Mouse (Mus musculus) embryonic facial prominence, embryonic 10.5 days (tissue): ENCODE results near the gene Cc2d2b. TPM values are rescaled to one million over a fixed set of nuclear protein-coding genes. Genes with fewer than 3 reads are reported as not detected.

Experiments
- DNase-seq: peaks from one replicate; pipeline ENCODE4 v3.0.0-alpha.2; 2017; ENCODE audit warnings: low spot score
- H3K27ac ChIP-seq: fragments of 300-500 bp; sonication (generic); replicated peaks from 2 replicates; pipeline ENCODE4 v1.5.1; 2016; ENCODE audit warnings: mild to moderate bottlenecking
- H3K27me3 ChIP-seq: fragments of 300-500 bp; sonication (generic); replicated peaks from 2 replicates; pipeline ENCODE4 v1.6.1; 2016; ENCODE audit warnings: low read depth, mild to moderate bottlenecking; ENCODE audit not compliant: poor library complexity, severe bottlenecking
- H3K36me3 ChIP-seq: fragments of 300-500 bp; sonication (generic); replicated peaks from 2 replicates; pipeline ENCODE4 v1.6.1; 2016; ENCODE audit warnings: mild to moderate bottlenecking, moderate library complexity
- H3K4me1 ChIP-seq: fragments of 300-500 bp; sonication (generic); 2 replicates; pipeline ENCODE4 v1.6.1; 2016
- H3K4me3 ChIP-seq: fragments of 300-500 bp; sonication (generic); 2 replicates; pipeline ENCODE4 v1.5.1; 2016; ENCODE audit warnings: mild to moderate bottlenecking, moderate library complexity
- H3K9me3 ChIP-seq: fragments of 300-500 bp; sonication (generic); 2 replicates; pipeline ENCODE4 v1.6.1; 2016; ENCODE audit warnings: mild to moderate bottlenecking
- WGBS: fragments of 180-500 bp; shearing (Covaris S2); methylation state at CpG from one replicate; pipeline ENCODE4 v1.1.7; 2016; 5-methylcytosine and 5-hydroxymethylcytosine counted together
- polyA plus RNA-seq: library from polyadenylated mRNA; unstranded; fragments of >200 nt; fragmentation: Nextera tagmentation; extraction: Ambion mirVana; gene quantifications from 2 replicates; pipeline ENCODE4 v1.2.1, GENCODE M21; 2016

Gene Cc2d2b
- polyA plus RNA-seq, 1 experiment from 2014 or later: 0.22 TPM

GRCm38 (mm10) chr19:40728213-40728612 lies 20.3 kb upstream of the Cc2d2b start:
- H3K9me3 ChIP-seq: no peaks in the 10 kb centered on the region
- H3K27ac ChIP-seq: peak overlapping the region; percentile 8; the same call in 1 of the 2 replicates
- peaks cover 20% of the 10 kb centered on the region for H3K4me1 ChIP-seq
- H3K27me3 ChIP-seq: no peaks in the 10 kb centered on the region
- H3K36me3 ChIP-seq: no peaks in the 10 kb centered on the region
- no peak overlapping the region for H3K4me3 ChIP-seq
- WGBS: 83% methylated on average over 4 of the region's 4 CpGs
- no peak for DNase-seq

- 57% methylated on average over 12 of the region's 12 CpGs for WGBS
- Histone ChIP-seq H3K4me3 (no peak overlapping the region), H3K27me3 (no peaks in the 10 kb centered on the region), H3K36me3 (no peaks in the 10 kb centered on the region), H3K4me1 (peaks cover 15% of the 10 kb centered on the region), H3K9me3 (no peaks in the 10 kb centered on the region), H3K27ac (peak overlapping the region; percentile 8; the same call in 1 of the 2 replicates)
- no peak for DNase-seq
These were observed 19.7 kb upstream of the Cc2d2b start for GRCm38 (mm10) chr19:40728732-40729420.

DNA sequence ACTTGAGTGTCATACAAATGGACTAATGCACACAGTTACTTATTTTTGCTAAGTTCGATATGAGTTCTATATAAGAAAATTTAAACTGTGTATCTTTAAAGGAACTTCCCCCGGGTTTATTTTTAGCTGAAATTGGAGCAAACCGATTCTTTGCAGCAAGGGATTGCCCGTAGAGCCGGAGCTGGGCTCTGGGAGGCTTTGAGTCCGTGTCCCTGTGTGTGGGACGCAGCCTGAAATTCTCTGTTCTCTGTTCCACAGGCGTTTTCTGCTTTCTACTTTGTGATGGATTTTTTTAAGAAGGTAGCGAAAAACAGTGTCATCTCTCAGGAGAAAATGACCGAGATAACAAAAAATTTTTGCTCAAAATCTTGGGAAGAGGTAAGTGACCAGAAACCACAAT lies 15.1 kb upstream of the Cc2d2b start:
- WGBS: 80% methylated on average over 10 of the region's 10 CpGs
- Histone ChIP-seq H3K27me3 (no peaks in the 10 kb centered on the region), H3K4me1 (peaks cover 17% of the 10 kb centered on the region), H3K9me3 (no peaks in the 10 kb centered on the region), H3K4me3 (no peak overlapping the region), H3K36me3 (no peaks in the 10 kb centered on the region), H3K27ac (no peak overlapping the region)
- DNase-seq: no peak

GRCm38 (mm10) chr19:40733849-40734248 lies 14.7 kb upstream of the Cc2d2b start:
- Histone ChIP-seq H3K27me3 (no peaks in the 10 kb centered on the region), H3K27ac (no peak overlapping the region), H3K4me3 (no peak overlapping the region), H3K4me1 (peaks cover 13% of the 10 kb centered on the region), H3K9me3 (no peaks in the 10 kb centered on the region), H3K36me3 (no peaks in the 10 kb centered on the region)
- 68% methylated on average over 4 of the region's 4 CpGs for WGBS
- no peak for DNase-seq

DNA sequence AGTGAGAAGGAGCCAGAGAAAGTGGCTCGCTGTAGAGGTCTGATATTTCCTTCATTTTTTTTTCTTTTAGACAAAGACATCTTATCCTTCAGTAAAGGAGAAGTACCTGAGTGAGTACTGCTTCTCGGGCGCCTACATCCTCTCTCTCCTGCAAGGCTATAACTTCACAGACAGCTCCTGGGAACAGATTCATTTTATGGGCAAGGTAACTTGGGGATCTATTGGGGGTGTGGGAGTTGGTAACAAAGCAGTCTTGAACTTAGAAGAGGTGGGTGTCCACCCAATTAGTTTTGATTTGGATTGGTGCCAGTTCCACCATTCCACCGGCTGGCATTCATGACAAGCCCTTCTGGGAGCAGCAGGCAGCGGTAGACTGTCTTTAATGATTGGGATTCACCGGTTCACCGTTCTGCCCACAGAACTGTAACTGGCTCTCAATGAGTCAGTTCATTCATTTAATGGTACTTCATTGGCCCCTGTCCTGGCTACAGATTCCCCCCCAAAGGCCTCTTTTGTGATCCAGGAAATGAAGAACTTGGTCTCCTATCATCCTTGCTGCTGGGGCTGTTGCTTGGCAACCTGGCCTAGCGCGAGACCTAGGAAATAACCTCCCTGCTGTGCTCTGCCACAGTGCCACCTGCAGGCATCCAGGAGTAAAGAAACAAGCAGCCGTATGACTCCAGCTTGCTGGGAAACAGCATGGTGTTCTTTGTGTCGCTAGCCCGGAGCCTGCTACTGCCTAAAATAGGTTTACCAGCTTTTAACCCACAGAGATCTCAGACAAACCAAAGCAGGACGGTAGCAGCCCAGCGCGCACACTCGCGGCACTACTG lies 11.7 kb upstream of the Cc2d2b start:
- peak; percentile 88 for DNase-seq
- peak overlapping the region; percentile 86 for H3K27ac ChIP-seq
- 28% methylated on average over 17 of the region's 17 CpGs for WGBS

DNA sequence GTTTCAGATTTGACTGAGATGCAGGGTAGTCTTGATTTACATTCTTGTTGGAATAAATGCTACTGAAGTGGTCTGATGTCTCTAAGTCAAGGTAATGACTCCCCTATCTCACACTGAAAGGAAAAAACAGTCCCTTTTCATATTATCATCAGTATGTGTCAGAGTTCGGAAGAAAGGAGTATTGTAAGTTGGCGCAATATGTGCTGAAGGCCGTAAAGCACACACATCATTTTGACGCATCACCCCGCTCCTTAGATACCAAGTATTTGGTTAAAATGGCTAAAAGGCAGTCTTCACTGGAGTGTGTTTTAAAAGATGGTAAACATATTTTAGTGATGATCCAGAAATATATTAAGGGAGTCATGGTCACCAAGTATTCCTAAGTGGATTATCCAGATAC lies 10.9 kb upstream of the Cc2d2b start:
- H3K4me3 ChIP-seq: peak overlapping the region; percentile 43; the same call in 1 of the 2 replicates
- peak overlapping the region; percentile 86 for H3K27ac ChIP-seq

More for the DNA sequence above, 11.7 kb upstream of the Cc2d2b start:
- H3K36me3 ChIP-seq: no peaks in the 10 kb centered on the region
- H3K27me3 ChIP-seq: no peaks in the 10 kb centered on the region
- no peaks in the 10 kb centered on the region for H3K9me3 ChIP-seq
- H3K4me1 ChIP-seq: peaks cover 11% of the 10 kb centered on the region
- peak overlapping the region; percentile 43 for H3K4me3 ChIP-seq

DNA sequence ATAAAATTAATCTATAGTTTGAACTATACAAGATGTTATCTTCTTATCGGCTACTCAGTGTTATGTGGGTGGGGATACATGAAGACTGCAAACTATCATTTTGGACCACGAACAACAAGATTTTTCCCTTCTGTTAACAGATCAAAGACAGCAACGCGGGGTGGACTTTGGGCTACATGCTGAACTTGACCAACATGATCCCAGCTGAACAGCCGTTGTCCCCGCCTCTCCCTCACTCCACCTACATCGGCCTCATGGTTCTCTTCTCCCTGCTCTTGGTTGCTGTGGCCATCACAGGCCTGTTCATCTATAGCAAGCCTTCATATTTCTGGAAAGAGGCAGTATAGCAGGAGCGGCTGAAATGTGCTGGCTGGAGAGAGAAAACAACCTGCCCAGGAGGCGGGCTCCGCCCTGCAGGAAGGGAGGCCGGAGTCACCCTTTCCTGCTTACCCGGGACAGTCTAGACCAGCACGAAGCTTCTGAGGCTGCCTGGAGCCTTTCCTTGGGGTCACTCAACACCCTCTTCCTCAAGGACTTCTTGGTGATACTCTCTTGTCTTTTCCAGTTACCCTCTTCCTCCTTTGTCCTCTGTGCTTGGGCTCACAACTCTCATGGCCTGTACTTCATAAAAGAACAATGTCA lies 9.7 kb upstream of the Cc2d2b start:
- H3K36me3 ChIP-seq: no peaks in the 10 kb centered on the region
- no peak overlapping the region for H3K27ac ChIP-seq
- H3K4me3 ChIP-seq: no peak overlapping the region
- peaks cover 11% of the 10 kb centered on the region for H3K4me1 ChIP-seq
- no peaks in the 10 kb centered on the region for H3K27me3 ChIP-seq
- DNase-seq: no peak
- 87% methylated on average over 13 of the region's 13 CpGs for WGBS
- H3K9me3 ChIP-seq: no peaks in the 10 kb centered on the region

More for the DNA sequence above, 10.9 kb upstream of the Cc2d2b start:
- H3K4me1 ChIP-seq: peaks cover 11% of the 10 kb centered on the region
- H3K9me3 ChIP-seq: no peaks in the 10 kb centered on the region
- H3K27me3 ChIP-seq: no peaks in the 10 kb centered on the region
- no peaks in the 10 kb centered on the region for H3K36me3 ChIP-seq
- DNase-seq: no peak
- WGBS: 91% methylated on average over 5 of the region's 5 CpGs

DNA sequence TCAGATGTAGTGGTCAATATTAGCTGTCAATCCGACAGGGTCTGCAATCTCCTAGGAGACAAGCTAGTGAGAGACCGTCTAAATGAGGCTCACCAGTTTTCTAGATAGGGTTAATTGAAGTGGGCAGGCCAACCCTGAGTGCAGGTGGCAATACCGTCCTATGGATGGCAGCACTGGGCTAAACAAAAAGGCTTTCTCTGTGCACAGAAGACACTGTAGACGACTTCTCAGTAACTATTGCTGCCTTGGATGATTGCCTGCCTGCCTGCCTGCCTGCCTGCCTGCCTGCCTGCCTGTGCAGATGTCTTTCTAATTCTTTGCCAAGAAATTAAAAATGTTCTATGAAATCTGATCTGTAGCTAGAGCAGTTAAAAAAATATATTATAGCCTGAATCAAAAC lies 1.9 kb upstream of the Cc2d2b start:
- Histone ChIP-seq H3K36me3 (no peaks in the 10 kb centered on the region), H3K27ac (no peak overlapping the region), H3K9me3 (no peaks in the 10 kb centered on the region), H3K4me1 (peaks cover 4% of the 10 kb centered on the region; the same call in 1 of the 2 replicates), H3K4me3 (no peak overlapping the region), H3K27me3 (no peaks in the 10 kb centered on the region)
- no peak for DNase-seq
- WGBS: 56% methylated on average over 4 of the region's 4 CpGs

DNA sequence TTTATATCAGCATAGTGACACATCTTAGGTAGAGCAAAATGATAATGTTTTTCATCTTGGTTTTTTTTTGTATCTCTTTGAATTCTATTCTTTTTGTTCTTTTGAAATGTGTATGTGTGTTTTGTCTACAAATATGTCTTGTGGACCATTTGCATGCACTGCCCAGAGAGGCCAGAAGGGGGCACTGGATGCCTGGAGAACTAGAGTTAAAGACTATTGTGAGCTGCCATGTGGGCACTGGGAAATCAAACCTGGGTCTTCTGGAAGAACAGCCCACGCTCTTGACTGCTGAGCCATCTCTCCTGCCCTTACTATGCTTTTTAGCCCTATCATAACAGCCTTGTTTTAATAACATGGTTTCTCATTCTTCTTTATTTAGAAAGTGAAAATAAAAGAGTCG lies 5.8 kb downstream of the Cc2d2b start:
- 71% methylated on average over 2 of the region's 2 CpGs for WGBS
- H3K27me3 ChIP-seq: no peaks in the 10 kb centered on the region
- H3K4me3 ChIP-seq: no peak overlapping the region
- H3K4me1 ChIP-seq: no peaks in the 10 kb centered on the region
- H3K36me3 ChIP-seq: no peaks in the 10 kb centered on the region
- DNase-seq: peak; percentile 50
- H3K27ac ChIP-seq: no peak overlapping the region
- 0 out of 2 replicates have a peak, but pooled peaks cover 2% of the 10 kb centered on the region for H3K9me3 ChIP-seq

DNA sequence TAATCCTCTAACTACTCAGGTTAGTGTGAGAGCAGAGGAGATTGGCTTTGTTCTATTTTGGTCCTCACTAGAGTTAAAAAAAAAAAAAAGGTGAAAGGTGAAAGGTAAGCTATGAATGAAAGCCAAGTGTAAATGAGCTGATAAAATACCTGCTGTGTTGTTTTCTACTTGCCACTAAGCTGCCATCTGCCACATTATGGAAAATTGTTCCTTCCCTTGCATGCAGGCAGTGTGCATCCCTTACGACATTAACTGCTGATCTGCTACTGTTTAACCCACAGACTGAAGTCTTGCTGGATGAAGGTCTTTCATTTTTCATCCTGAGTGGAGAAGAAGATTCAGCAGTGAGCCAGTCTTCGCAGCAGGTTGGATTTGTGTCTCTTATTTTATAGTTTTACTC lies 11.5 kb downstream of the Cc2d2b start:
- no peaks in the 10 kb centered on the region for H3K36me3 ChIP-seq
- no peak overlapping the region for H3K27ac ChIP-seq
- no peaks in the 10 kb centered on the region for H3K9me3 ChIP-seq
- 0 out of 2 replicates have a peak, but pooled peaks cover 11% of the 10 kb centered on the region for H3K27me3 ChIP-seq
- no peak overlapping the region for H3K4me3 ChIP-seq
- WGBS: 83% methylated on average over 2 of the region's 2 CpGs
- DNase-seq: no peak
- peaks cover 12% of the 10 kb centered on the region for H3K4me1 ChIP-seq

DNA sequence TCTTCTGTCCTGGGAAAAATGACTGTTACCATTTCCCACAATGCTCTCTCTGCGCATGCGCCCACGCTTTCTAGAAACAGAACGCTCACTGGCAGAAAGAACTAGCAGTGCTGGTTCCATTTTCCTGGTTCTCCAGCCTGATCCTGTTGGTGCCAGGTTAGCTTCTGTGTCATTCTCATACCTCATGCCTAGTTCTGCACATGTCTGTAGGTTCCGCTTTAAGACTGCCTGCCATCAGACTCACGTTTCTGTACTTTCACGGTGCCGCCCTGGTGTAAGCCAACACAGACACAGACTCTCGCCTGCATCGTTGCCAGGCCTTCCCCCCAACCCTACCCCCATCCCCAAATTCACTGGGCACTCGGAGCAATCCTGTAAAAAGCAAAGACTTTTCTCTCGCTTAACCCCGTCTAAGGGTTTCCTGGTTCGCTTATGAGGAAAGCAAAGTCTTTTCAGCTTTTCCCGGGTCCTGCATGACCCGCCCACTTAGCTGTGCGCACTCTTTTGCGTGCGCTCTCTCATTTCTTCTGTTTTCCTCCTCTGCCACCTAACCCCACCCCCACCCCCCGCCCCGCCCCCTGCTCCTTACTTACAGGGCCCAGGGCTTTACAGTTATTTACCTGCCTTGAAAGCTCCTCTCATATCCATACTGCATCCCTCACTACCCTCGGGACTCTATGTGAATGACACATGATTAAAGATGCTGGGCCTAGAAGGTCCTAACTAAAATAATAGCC lies 13.6 kb downstream of the Cc2d2b start:
- H3K27me3 ChIP-seq: 0 out of 2 replicates have a peak, but pooled peaks cover 11% of the 10 kb centered on the region
- H3K27ac ChIP-seq: peak overlapping the region; percentile 70; the same call in 1 of the 2 replicates
- H3K9me3 ChIP-seq: no peaks in the 10 kb centered on the region
- peak overlapping the region; percentile 51 for H3K4me3 ChIP-seq
- H3K36me3 ChIP-seq: no peaks in the 10 kb centered on the region
- 32% methylated on average over 22 of the region's 22 CpGs for WGBS
- peak; percentile 35 for DNase-seq
- H3K4me1 ChIP-seq: peaks cover 12% of the 10 kb centered on the region

DNA sequence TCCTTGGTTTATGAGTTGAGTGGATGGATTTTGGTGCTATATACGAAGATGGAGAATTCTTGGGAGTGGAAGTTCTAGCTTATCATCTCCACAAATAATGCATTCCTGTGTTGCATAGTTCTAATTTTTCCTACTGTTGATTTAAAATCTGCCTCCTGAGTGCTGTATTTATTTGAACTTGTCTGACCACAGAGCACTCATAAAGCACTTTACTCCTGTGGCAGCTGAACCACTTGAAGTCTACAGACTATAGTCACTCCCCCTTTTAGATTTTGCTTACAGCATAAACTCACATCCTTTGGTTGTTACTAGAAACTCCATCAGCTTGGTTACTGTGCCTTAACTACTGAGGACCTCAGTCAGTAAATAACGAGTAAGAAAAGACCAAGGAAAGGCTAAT lies 18.6 kb downstream of the Cc2d2b start:
- 86% methylated on average over 2 of the region's 2 CpGs for WGBS
- peaks cover 3% of the 10 kb centered on the region for H3K4me1 ChIP-seq

More for the DNA sequence above, 18.6 kb downstream of the Cc2d2b start:
- Histone ChIP-seq H3K9me3 (no peaks in the 10 kb centered on the region), H3K36me3 (no peaks in the 10 kb centered on the region), H3K27ac (no peak overlapping the region), H3K27me3 (0 out of 2 replicates have a peak, but pooled peaks cover 5% of the 10 kb centered on the region), H3K4me3 (no peak overlapping the region)
- DNase-seq: no peak
